Mouse (Mus musculus) liver, adult 2 months (tissue): Measurements from ENCODE around the gene Gm5134.

Source experiments
- CTCF ChIP-seq: fragments of 200-500 bp; IDR thresholded peaks from 2 replicates; pipeline ENCODE4 v1.5.1; 2011; ENCODE audit warnings: low read depth, low read length, control low read depth
- POLR2A ChIP-seq: fragments of 200-500 bp; IDR thresholded peaks from 2 replicates; pipeline ENCODE4 v1.6.1; 2011; ENCODE audit warnings: low read length, control low read depth; ENCODE audit not compliant: insufficient read depth; ENCODE audit errors: extremely low read depth

- TF ChIP-seq CTCF (no peak), POLR2A (no peak)
Observed at GRCm38 (mm10) chr10:76023921-76024320, 69.6 kb downstream of the Gm5134 start.
